Mouse (Mus musculus) cerebellum, postnatal 10 days (tissue): ENCODE data around the gene Ppme1.

Experiments used
- DNase-seq, 2 experiments: peaks; one replicate each; pipeline ENCODE4 v3.0.0; 2021; ENCODE audit warnings: mixed read lengths in 2 of 2

Ppme1 gene

GRCm38 (mm10) chr7:100323721-100324120 lies 48.4 kb downstream of the Ppme1 start:
- DNase-seq = no peak

GRCm38 (mm10) chr7:100317534-100317933 lies 54.6 kb downstream of the Ppme1 start:
- no peak for DNase-seq

GRCm38 (mm10) chr7:100316924-100317323 lies 55.2 kb downstream of the Ppme1 start:
- no peak for DNase-seq

- no peak for DNase-seq
Measured at GRCm38 (mm10) chr7:100312716-100313115, 59.4 kb downstream of the Ppme1 start.

GRCm38 (mm10) chr7:100310290-100310689 lies 61.8 kb downstream of the Ppme1 start:
- no peak for DNase-seq

GRCm38 (mm10) chr7:100309679-100310078 lies 62.4 kb downstream of the Ppme1 start:
- DNase-seq = no peak

- DNase-seq = no peak
Measured at GRCm38 (mm10) chr7:100309216-100309615, 62.9 kb downstream of the Ppme1 start.

- peak; percentile 69 to 77 for DNase-seq
Measured at GRCm38 (mm10) chr7:100307872-100308653, 64.0 kb downstream of the Ppme1 start.

- no peak for DNase-seq
Measured at GRCm38 (mm10) chr7:100305894-100306293, 66.2 kb downstream of the Ppme1 start.

GRCm38 (mm10) chr7:100302316-100302715 lies 69.8 kb downstream of the Ppme1 start:
- DNase-seq = peak; percentile 60 to 70

GRCm38 (mm10) chr7:100301390-100301789 lies 70.7 kb downstream of the Ppme1 start:
- no peak for DNase-seq

- DNase-seq = no peak
Measured at GRCm38 (mm10) chr7:100298861-100299510, 73.1 kb downstream of the Ppme1 start.

GRCm38 (mm10) chr7:100296699-100297098 lies 75.4 kb downstream of the Ppme1 start:
- no peak for DNase-seq

GRCm38 (mm10) chr7:100295745-100296144 lies 76.4 kb downstream of the Ppme1 start:
- no peak for DNase-seq

- DNase-seq = no peak
Measured at GRCm38 (mm10) chr7:100293546-100293945, 78.6 kb downstream of the Ppme1 start.

GRCm38 (mm10) chr7:100288622-100289021 lies 83.5 kb downstream of the Ppme1 start:
- no peak for DNase-seq

- peak; percentile 56 to 63 for DNase-seq
Measured at GRCm38 (mm10) chr7:100287748-100288578, 84.1 kb downstream of the Ppme1 start.

- DNase-seq = peak; percentile 46 to 50
Measured at GRCm38 (mm10) chr7:100285383-100285782, 86.7 kb downstream of the Ppme1 start, which contains the start of gene P4ha3. P4ha3 (plus strand) TSS chr7:100285520.

GRCm38 (mm10) chr7:100283298-100283697 lies 88.8 kb downstream of the Ppme1 start:
- no peak for DNase-seq

GRCm38 (mm10) chr7:100281596-100281995 lies 90.5 kb downstream of the Ppme1 start:
- no peak for DNase-seq

GRCm38 (mm10) chr7:100279803-100280202 lies 92.3 kb downstream of the Ppme1 start:
- peak; percentile 60 to 77 for DNase-seq
